Mouse (Mus musculus) G1E (cell line): ENCODE measurements around the gene Hnrnpul2. TPM values are rescaled to one million over a fixed set of nuclear protein-coding genes. Genes with fewer than 3 reads are reported as not detected.

Experiments used
- ATAC-seq: 2 replicates; pipeline ENCODE4 v1.8.0; 2016; ENCODE audit warnings: mild to moderate bottlenecking; ENCODE audit not compliant: insufficient number of reproducible peaks, poor library complexity, low FRiP score, severe bottlenecking; ENCODE audit errors: extremely low read depth
- DNase-seq: peaks from one replicate; pipeline ENCODE4 v3.0.0; 2012; ENCODE audit warnings: low spot score
- H3K27me3 ChIP-seq: 2 replicates; pipeline ENCODE4 v1.6.1; 2012; ENCODE audit warnings: mild to moderate bottlenecking, low read length, inconsistent platforms; ENCODE audit not compliant: insufficient read depth
- H3K36me3 ChIP-seq: replicated peaks from 2 replicates; pipeline ENCODE3; 2012; ENCODE audit warnings: mild to moderate bottlenecking, inconsistent platforms
- H3K4me1 ChIP-seq: 2 replicates; pipeline ENCODE4 v1.6.1; 2012; ENCODE audit warnings: low read depth, low read length, inconsistent platforms, mixed read lengths; ENCODE audit not compliant: insufficient read depth
- H3K4me3 ChIP-seq: 2 replicates; pipeline ENCODE4 v1.5.1; 2012; ENCODE audit warnings: low read depth, mild to moderate bottlenecking, inconsistent platforms, low read length, moderate library complexity, mixed read lengths
- H3K9me3 ChIP-seq: replicated peaks from 2 replicates; pipeline ENCODE4 v1.6.1; 2012; ENCODE audit warnings: inconsistent platforms
- CTCF ChIP-seq: IDR thresholded peaks from 2 replicates; pipeline ENCODE4 v1.5.1; 2012; ENCODE audit warnings: low read depth, low read length, inconsistent platforms, mixed read lengths
- GATA1 ChIP-seq: IDR thresholded peaks from 2 replicates; pipeline ENCODE4 v1.6.1; 2012; ENCODE audit warnings: borderline replicate concordance, low read length, inconsistent platforms, mixed read lengths
- GATA2 ChIP-seq: IDR thresholded peaks from 2 replicates; pipeline ENCODE4 v1.6.1; 2012; ENCODE audit warnings: low read depth, low read length, inconsistent platforms, borderline replicate concordance
- POLR2AphosphoS5 ChIP-seq: IDR thresholded peaks from 2 replicates; pipeline ENCODE4 v1.6.1; 2012; ENCODE audit warnings: low read depth, low read length, inconsistent platforms; ENCODE audit not compliant: insufficient replicate concordance
- TAL1 ChIP-seq: conservative IDR thresholded peaks from 2 replicates; pipeline ENCODE4 v1.6.1; 2012; ENCODE audit warnings: low read depth, low read length, inconsistent platforms, mixed read lengths
- polyA plus RNA-seq: library from polyadenylated mRNA; stranded (reverse); fragments of >175 nt; gene quantifications from 2 replicates; pipeline ENCODE4 v1.2.3, GENCODE M21; 2012
- total RNA-seq, 2 experiments: library from RNA; stranded (forward) in 1 of 2; stranded (reverse) in 1 of 2; fragments of 200-1000 nt in 1 of 2; fragments of >200 nt in 1 of 2; fragmentation: Nextera tagmentation in 1 of 2; gene quantifications; 2 replicates each; pipeline ENCODE4 v1.2.3; 2014 to 2017

Hnrnpul2 gene
- total RNA-seq (2014; fragmentation: Nextera tagmentation), result 75.0 and 82.1 TPM in 2 replicates
- 33.7 and 45.9 TPM in 2 replicates for total RNA-seq (2017)
- 114 and 136 TPM in 2 replicates for polyA plus RNA-seq

- Histone ChIP-seq H3K4me1 (peaks cover 44% of the 10 kb centered on the region), H3K9me3 (no peaks in the 10 kb centered on the region), H3K4me3 (peak within 1 kb of the TSS; percentile 84), H3K27me3 (no peaks in the 10 kb centered on the region), H3K36me3 (peaks cover 55% of the 10 kb centered on the region)
- ATAC-seq, result peak; percentile 83
- no peak for TF ChIP-seq GATA1
- TF ChIP-seq POLR2AphosphoS5, result no peak
- TF ChIP-seq CTCF, result no peak
- no peak for TF ChIP-seq TAL1
- TF ChIP-seq GATA2, result no peak
- DNase-seq, result peak; percentile 95
Observed at GRCm38 (mm10) chr19:8819596-8820423, at the start of gene Hnrnpul2. TSS of gene Hnrnpul2 (plus strand) at chr19:8820010.

- Histone ChIP-seq H3K9me3 (peaks cover 2% of the 10 kb centered on the region), H3K4me3 (peak within 1 kb of the TSS; percentile 10; the same call in 1 of the 2 replicates), H3K4me1 (peaks cover 39% of the 10 kb centered on the region), H3K36me3 (peaks cover 81% of the 10 kb centered on the region), H3K27me3 (no peaks in the 10 kb centered on the region)
- TF ChIP-seq GATA2, result no peak
- no peak for TF ChIP-seq CTCF
- TF ChIP-seq POLR2AphosphoS5, result no peak
- TF ChIP-seq TAL1, result no peak
- no peak for TF ChIP-seq GATA1
- ATAC-seq (no peak), DNase-seq (no peak)
Observed at GRCm38 (mm10) chr19:8770567-8771270, 49.1 kb upstream of the Hnrnpul2 start, which contains the start of gene Tmem223. TSS of gene Tmem223 (plus strand) at chr19:8770996.

- no peaks in the 10 kb centered on the region for H3K9me3 ChIP-seq
- peaks cover 51% of the 10 kb centered on the region for H3K4me1 ChIP-seq
- DNase-seq (peak; percentile 43), ATAC-seq (peak; percentile 48; the same call in 1 of the 2 replicates)
- H3K27me3 ChIP-seq, result no peaks in the 10 kb centered on the region
- peaks cover 70% of the 10 kb centered on the region for H3K36me3 ChIP-seq
- TF ChIP-seq TAL1, result peak; percentile 66; the same call in 1 of the 2 replicates
- TF ChIP-seq GATA1, result no peak
- H3K4me3 ChIP-seq, result peak overlapping the region; percentile 85; the same call in 1 of the 2 replicates
Observed at GRCm38 (mm10) chr19:8772996-8773395, 46.8 kb upstream of the Hnrnpul2 start.

- H3K36me3 ChIP-seq, result peaks cover 70% of the 10 kb centered on the region
Observed at GRCm38 (mm10) chr19:8773409-8773808, 46.4 kb upstream of the Hnrnpul2 start.

GRCm38 (mm10) chr19:8774086-8774835 is 45.5 kb upstream of the Hnrnpul2 start, which contains the start of gene Tmem179b:
TSS of gene Tmem179b (minus strand) at chr19:8774467.
- H3K27me3 ChIP-seq, result no peaks in the 10 kb centered on the region
- DNase-seq, result peak; percentile 91
- TF ChIP-seq GATA1 (no peak), CTCF (no peak), TAL1 (no peak), POLR2AphosphoS5 (0 out of 2 replicates have a peak, but pooled peaks have one; percentile 64)
- H3K4me1 ChIP-seq, result peaks cover 51% of the 10 kb centered on the region
- peak within 1 kb of the TSS; percentile 85 for H3K4me3 ChIP-seq
- H3K36me3 ChIP-seq, result peaks cover 68% of the 10 kb centered on the region
- peak; percentile 85 for ATAC-seq
- H3K9me3 ChIP-seq, result no peaks in the 10 kb centered on the region

More at GRCm38 (mm10) chr19:8773409-8773808, 46.4 kb upstream of the Hnrnpul2 start:
- TF ChIP-seq GATA1 (no peak), CTCF (no peak), TAL1 (no peak), POLR2AphosphoS5 (no peak), GATA2 (no peak)
- H3K9me3 ChIP-seq, result no peaks in the 10 kb centered on the region
- H3K27me3 ChIP-seq, result no peaks in the 10 kb centered on the region
- peaks cover 51% of the 10 kb centered on the region for H3K4me1 ChIP-seq
- DNase-seq (no peak), ATAC-seq (no peak)
- peak overlapping the region; percentile 85 for H3K4me3 ChIP-seq
